Mouse (Mus musculus) G1E (cell line): ENCODE data around the gene Arhgap18. TPM values are rescaled to one million over a fixed set of nuclear protein-coding genes. Genes with fewer than 3 reads are reported as not detected.

Experiments used
- ATAC-seq: 2 replicates; pipeline ENCODE4 v1.8.0; 2016; ENCODE audit warnings: mild to moderate bottlenecking; ENCODE audit not compliant: insufficient number of reproducible peaks, poor library complexity, low FRiP score, severe bottlenecking; ENCODE audit errors: extremely low read depth
- DNase-seq: peaks from one replicate; pipeline ENCODE4 v3.0.0; 2012; ENCODE audit warnings: low spot score
- H3K27me3 ChIP-seq: 2 replicates; pipeline ENCODE4 v1.6.1; 2012; ENCODE audit warnings: mild to moderate bottlenecking, low read length, inconsistent platforms; ENCODE audit not compliant: insufficient read depth
- H3K36me3 ChIP-seq: replicated peaks from 2 replicates; pipeline ENCODE3; 2012; ENCODE audit warnings: mild to moderate bottlenecking, inconsistent platforms
- H3K4me1 ChIP-seq: 2 replicates; pipeline ENCODE4 v1.6.1; 2012; ENCODE audit warnings: low read depth, low read length, inconsistent platforms, mixed read lengths; ENCODE audit not compliant: insufficient read depth
- H3K4me3 ChIP-seq: 2 replicates; pipeline ENCODE4 v1.5.1; 2012; ENCODE audit warnings: low read depth, mild to moderate bottlenecking, inconsistent platforms, low read length, moderate library complexity, mixed read lengths
- H3K9me3 ChIP-seq: replicated peaks from 2 replicates; pipeline ENCODE4 v1.6.1; 2012; ENCODE audit warnings: inconsistent platforms
- CTCF ChIP-seq: IDR thresholded peaks from 2 replicates; pipeline ENCODE4 v1.5.1; 2012; ENCODE audit warnings: low read depth, low read length, inconsistent platforms, mixed read lengths
- GATA1 ChIP-seq: IDR thresholded peaks from 2 replicates; pipeline ENCODE4 v1.6.1; 2012; ENCODE audit warnings: borderline replicate concordance, low read length, inconsistent platforms, mixed read lengths
- GATA2 ChIP-seq: IDR thresholded peaks from 2 replicates; pipeline ENCODE4 v1.6.1; 2012; ENCODE audit warnings: low read depth, low read length, inconsistent platforms, borderline replicate concordance
- POLR2AphosphoS5 ChIP-seq: IDR thresholded peaks from 2 replicates; pipeline ENCODE4 v1.6.1; 2012; ENCODE audit warnings: low read depth, low read length, inconsistent platforms; ENCODE audit not compliant: insufficient replicate concordance
- TAL1 ChIP-seq: conservative IDR thresholded peaks from 2 replicates; pipeline ENCODE4 v1.6.1; 2012; ENCODE audit warnings: low read depth, low read length, inconsistent platforms, mixed read lengths
- polyA plus RNA-seq: library from polyadenylated mRNA; stranded (reverse); fragments of >175 nt; gene quantifications from 2 replicates; pipeline ENCODE4 v1.2.3, GENCODE M21; 2012
- total RNA-seq, 2 experiments: library from RNA; stranded (forward) in 1 of 2; stranded (reverse) in 1 of 2; fragments of 200-1000 nt in 1 of 2; fragments of >200 nt in 1 of 2; fragmentation: Nextera tagmentation in 1 of 2; gene quantifications; 2 replicates each; pipeline ENCODE4 v1.2.3; 2014 to 2017

The Arhgap18 gene
- total and polyA plus RNA-seq, 3 experiments = 0.03 to 5.0 TPM; not detected in 1

DNA sequence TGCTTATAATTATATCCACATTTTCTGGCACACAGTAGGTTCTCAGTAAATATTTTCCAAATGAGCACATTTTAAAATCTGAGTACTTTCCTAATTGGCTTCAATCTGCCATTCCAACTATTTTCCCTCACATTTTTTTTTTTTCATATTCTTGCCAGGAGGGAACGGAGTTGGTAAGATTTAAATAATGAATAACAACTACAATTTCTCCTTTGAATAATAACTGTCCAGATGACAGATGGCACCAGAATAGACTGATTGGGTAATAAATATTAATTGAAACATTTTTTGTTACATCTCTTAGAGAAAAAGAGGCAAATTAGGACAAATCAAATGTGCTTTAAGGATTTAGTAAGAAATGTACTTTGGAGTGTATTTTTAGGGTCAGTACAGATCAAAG, 51.8 kb downstream of the Arhgap18 start:
- H3K4me3 ChIP-seq = no peak overlapping the region
- H3K36me3 ChIP-seq = no peaks in the 10 kb centered on the region
- no peak for DNase-seq
- H3K9me3 ChIP-seq = 0 out of 2 replicates have a peak, but pooled peaks cover 4% of the 10 kb centered on the region
- H3K27me3 ChIP-seq = no peaks in the 10 kb centered on the region
- no peak for TF ChIP-seq GATA1
- no peak for TF ChIP-seq CTCF
- no peak for TF ChIP-seq GATA2
- TF ChIP-seq TAL1 = no peak
- TF ChIP-seq POLR2AphosphoS5 = no peak
- no peaks in the 10 kb centered on the region for H3K4me1 ChIP-seq
- ATAC-seq = no peak

DNA sequence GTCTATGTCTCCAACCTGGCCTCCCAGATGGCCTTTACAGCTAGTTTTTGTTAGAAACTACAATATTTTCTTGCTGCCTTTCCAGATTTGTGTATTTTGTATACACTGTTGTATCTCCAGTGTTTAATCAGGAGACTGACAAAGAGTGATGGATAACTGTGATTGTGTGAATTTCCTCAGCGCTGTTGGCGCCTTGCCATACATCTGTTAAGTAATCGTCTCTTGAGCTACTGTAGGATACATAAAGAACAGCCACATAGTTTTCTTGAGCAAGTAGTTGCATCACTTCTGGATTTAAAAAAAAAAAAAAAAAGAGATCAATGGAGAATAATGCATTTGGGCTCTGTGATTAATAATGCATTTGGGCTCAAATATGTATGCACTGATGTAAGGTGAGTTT, 52.9 kb downstream of the Arhgap18 start:
- ATAC-seq = no peak
- no peak for DNase-seq
- Histone ChIP-seq H3K4me3 (no peak overlapping the region), H3K36me3 (no peaks in the 10 kb centered on the region), H3K9me3 (peaks cover 8% of the 10 kb centered on the region; the same call in 1 of the 2 replicates), H3K4me1 (no peaks in the 10 kb centered on the region), H3K27me3 (no peaks in the 10 kb centered on the region)
- TF ChIP-seq CTCF (no peak), GATA2 (no peak), TAL1 (no peak), POLR2AphosphoS5 (no peak), GATA1 (no peak)

DNA sequence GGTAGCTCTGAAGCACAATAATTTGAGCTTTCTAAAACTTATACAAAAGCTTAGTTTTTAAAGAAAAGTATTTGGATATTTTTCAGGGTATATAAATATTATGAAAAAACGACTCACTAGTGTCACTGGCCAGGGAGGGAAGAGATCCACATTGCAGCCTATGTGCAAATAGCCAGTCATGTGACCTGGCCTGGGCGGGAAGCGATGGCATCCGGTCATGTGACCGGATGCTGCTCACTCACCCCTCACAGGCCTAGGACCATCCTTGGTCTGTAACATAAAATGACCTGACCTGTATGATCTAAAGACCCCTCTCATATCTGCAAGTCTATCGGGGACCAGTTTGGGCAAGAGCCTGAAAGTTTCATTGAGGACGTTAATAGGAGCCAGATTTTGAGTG, 56.8 kb downstream of the Arhgap18 start:
- DNase-seq = no peak
- TF ChIP-seq TAL1 (no peak), CTCF (no peak), POLR2AphosphoS5 (no peak), GATA2 (no peak), GATA1 (no peak)
- no peaks in the 10 kb centered on the region for H3K27me3 ChIP-seq
- no peak for ATAC-seq
- H3K4me1 ChIP-seq = no peaks in the 10 kb centered on the region
- peaks cover 8% of the 10 kb centered on the region; the same call in 1 of the 2 replicates for H3K9me3 ChIP-seq
- no peak overlapping the region for H3K4me3 ChIP-seq
- H3K36me3 ChIP-seq = no peaks in the 10 kb centered on the region

- no peak for ATAC-seq
- H3K4me3 ChIP-seq = no peak overlapping the region
- H3K36me3 ChIP-seq = no peaks in the 10 kb centered on the region
- H3K4me1 ChIP-seq = no peaks in the 10 kb centered on the region
- DNase-seq = no peak
- peaks cover 8% of the 10 kb centered on the region; the same call in 1 of the 2 replicates for H3K9me3 ChIP-seq
- TF ChIP-seq CTCF = no peak
- TF ChIP-seq GATA1 = no peak
- no peak for TF ChIP-seq POLR2AphosphoS5
- no peak for TF ChIP-seq TAL1
- no peak for TF ChIP-seq GATA2
- H3K27me3 ChIP-seq = no peaks in the 10 kb centered on the region
Measured at GRCm38 (mm10) chr10:26810810-26811209, 57.6 kb downstream of the Arhgap18 start.

DNA sequence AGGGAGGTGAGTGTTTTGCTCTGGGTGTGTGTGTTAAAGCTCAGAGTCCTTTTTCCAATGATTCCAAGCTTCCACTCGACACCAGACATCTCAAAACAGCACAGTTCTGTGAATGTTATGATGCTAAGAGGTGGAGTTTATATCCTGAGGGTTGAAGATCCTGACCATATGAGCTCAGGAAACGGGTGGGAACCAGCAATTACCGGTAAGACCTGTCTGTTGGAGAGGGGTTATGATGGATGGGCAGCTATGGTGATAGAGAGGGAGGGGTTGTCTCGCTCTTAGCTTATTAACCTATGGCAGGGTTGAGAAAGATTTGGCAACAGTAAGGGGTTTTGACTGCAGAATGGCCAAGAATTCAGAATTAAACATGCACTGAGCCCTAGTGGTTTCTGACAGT, 58.1 kb downstream of the Arhgap18 start:
- Histone ChIP-seq H3K4me3 (no peak overlapping the region), H3K27me3 (no peaks in the 10 kb centered on the region), H3K4me1 (no peaks in the 10 kb centered on the region), H3K9me3 (peaks cover 8% of the 10 kb centered on the region; the same call in 1 of the 2 replicates), H3K36me3 (no peaks in the 10 kb centered on the region)
- TF ChIP-seq GATA1 (no peak), CTCF (no peak), POLR2AphosphoS5 (no peak), TAL1 (no peak), GATA2 (no peak)
- ATAC-seq (no peak), DNase-seq (no peak)

DNA sequence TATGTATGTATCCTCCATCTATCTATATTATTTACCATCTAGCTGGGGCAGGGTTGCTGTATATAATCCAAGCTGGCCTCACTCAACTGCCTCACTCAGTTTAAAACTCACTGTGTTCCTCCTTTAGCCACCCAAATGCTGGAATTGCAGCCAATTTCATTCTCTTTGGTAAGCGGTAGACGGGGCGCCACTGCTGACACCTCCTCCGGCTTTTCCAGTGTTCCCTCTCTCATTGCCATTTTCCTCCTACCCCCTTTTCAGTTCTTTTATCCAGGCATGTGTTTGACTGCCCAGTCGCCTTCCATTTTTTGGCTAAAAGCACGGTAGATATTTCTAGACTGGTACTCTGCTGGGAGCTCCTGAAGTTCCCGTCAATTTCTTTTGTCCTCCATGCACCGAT, 62.4 kb downstream of the Arhgap18 start:
- no peaks in the 10 kb centered on the region for H3K27me3 ChIP-seq
- H3K4me1 ChIP-seq = no peaks in the 10 kb centered on the region
- peaks cover 7% of the 10 kb centered on the region; the same call in 1 of the 2 replicates for H3K9me3 ChIP-seq
- H3K4me3 ChIP-seq = no peak overlapping the region
- no peak for ATAC-seq
- no peaks in the 10 kb centered on the region for H3K36me3 ChIP-seq
- DNase-seq = no peak
- TF ChIP-seq GATA2 (no peak), GATA1 (no peak), TAL1 (no peak), CTCF (no peak), POLR2AphosphoS5 (no peak)

- H3K4me1 ChIP-seq = no peaks in the 10 kb centered on the region
- TF ChIP-seq CTCF = no peak
- TF ChIP-seq GATA1 = no peak
- TF ChIP-seq GATA2 = no peak
- no peak for TF ChIP-seq TAL1
- TF ChIP-seq POLR2AphosphoS5 = no peak
- DNase-seq (no peak), ATAC-seq (no peak)
- 0 out of 2 replicates have a peak, but pooled peaks cover 3% of the 10 kb centered on the region for H3K9me3 ChIP-seq
- H3K36me3 ChIP-seq = no peaks in the 10 kb centered on the region
- H3K27me3 ChIP-seq = no peaks in the 10 kb centered on the region
- no peak overlapping the region for H3K4me3 ChIP-seq
Measured at GRCm38 (mm10) chr10:26820326-26820725, 67.1 kb downstream of the Arhgap18 start.
